In the genomic region with DNA sequence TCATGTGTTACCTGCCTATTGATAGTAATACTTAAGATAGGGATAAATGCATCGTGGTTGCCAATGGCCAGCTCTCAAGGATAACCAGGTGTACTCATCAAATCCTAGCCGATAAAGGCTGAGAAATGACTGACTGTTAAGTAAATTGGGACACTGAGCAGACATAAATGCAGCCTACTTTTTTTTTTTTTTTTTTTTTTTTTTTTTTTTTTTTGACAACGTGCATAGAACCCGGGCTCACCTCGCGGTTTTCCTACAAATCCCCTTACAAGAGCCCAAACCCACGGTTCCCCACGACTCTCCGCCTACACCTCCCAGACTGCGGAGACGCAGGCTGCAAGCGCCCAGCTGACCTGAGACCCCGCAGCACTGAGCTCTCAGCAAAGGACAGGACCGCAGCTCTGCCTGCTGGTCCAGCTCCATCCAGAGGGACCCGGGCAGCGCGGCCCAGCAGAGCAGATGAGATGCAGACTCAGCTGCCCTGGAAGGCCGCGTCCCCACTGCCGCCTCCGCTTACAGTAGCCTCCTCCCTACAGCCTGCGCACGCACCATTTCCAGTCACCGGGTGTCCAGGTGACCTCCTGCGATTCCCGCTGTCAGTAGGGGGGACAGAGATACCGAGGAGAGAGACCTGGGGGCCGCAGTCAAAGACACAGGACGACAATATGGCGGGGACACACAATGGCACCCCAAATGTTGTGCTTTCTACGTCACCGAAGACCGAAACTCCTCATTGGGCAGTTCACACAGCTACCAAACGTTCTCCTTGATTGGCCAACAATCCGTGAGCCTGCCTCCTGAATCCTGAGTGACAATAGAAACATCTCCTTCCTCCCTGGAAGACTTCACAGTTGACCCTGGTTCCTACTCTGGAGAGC, we compare ENCODE assay signal across 8 mouse cellular contexts. TPM values are rescaled to one million over a fixed set of nuclear protein-coding genes. Genes with fewer than 3 reads are reported as not detected.
A peak's percentile ranks its signal among the peaks of the same experiment; 100 is the strongest.
DNase-seq lines count a peak whose midpoint lies in the region; ATAC-seq and TF ChIP-seq lines count a peak whose summit lies in the region.

Zfp799 (minus strand) TSS at position 722 of the 878 bp plus-strand sequence.

- no peaks in the 10 kb centered on the region for H3K27me3 ChIP-seq in kidney, embryonic 14.5 days (ENCODE audit: control insufficient read depth, insufficient read depth, low read length)
- H3K27me3 ChIP-seq in limb, embryonic 15.5 days: no peaks in the 10 kb centered on the region

- H3K9ac ChIP-seq in kidney, embryonic 14.5 days (ENCODE audit: low read depth, low read length): peak within 1 kb of the TSS; percentile 95
- H3K9ac ChIP-seq in limb, embryonic 15.5 days: peak within 1 kb of the TSS; percentile 86

- peak within 1 kb of the TSS; percentile 87 for H3K4me3 ChIP-seq in bone marrow macrophage, adult 2 months (ENCODE audit: insufficient read depth, low read length)
- H3K4me3 ChIP-seq in embryonic fibroblast, embryonic 13.5 days (ENCODE audit: insufficient read depth, low read length): peak within 1 kb of the TSS; percentile 68
- H3K4me3 ChIP-seq in kidney, embryonic 14.5 days (ENCODE audit: low read length): peak within 1 kb of the TSS; percentile 81
- peak within 1 kb of the TSS; percentile 82 for H3K4me3 ChIP-seq in limb, embryonic 15.5 days

- TF ChIP-seq POLR2A in bone marrow macrophage, adult 2 months (IDR thresholded peaks at IDR 0.05; ENCODE audit: borderline replicate concordance, low read depth, low read length): no peak
- TF ChIP-seq POLR2A in embryonic fibroblast, embryonic 13.5 days (IDR thresholded peaks at IDR 0.05; ENCODE audit: low read depth, low read length): peak; percentile 84

- 0 out of 2 replicates have a peak within 1 kb of the TSS, but pooled peaks have one; percentile 10 for H3K27ac ChIP-seq in bone marrow macrophage, adult 2 months (ENCODE audit: insufficient read depth, low read depth, low read length)
- H3K27ac ChIP-seq in embryonic fibroblast, embryonic 13.5 days (ENCODE audit: insufficient read depth, low read length): no peak within 1 kb of the TSS
- H3K27ac ChIP-seq in kidney, embryonic 14.5 days (ENCODE audit: low read depth, low read length): peak within 1 kb of the TSS; percentile 47; the same call in 1 of the 2 replicates
- peak within 1 kb of the TSS; percentile 77 for H3K27ac ChIP-seq in limb, embryonic 15.5 days

- WGBS in kidney, embryonic 14.5 days: 2% methylated on average over 35 of the region's 35 CpGs
- 2% methylated on average over 35 of the region's 35 CpGs for WGBS in limb, embryonic 15.5 days

- no peak for TF ChIP-seq CTCF in bone marrow macrophage, adult 2 months (IDR thresholded peaks at IDR 0.05; ENCODE audit: low read depth, low read length)
- TF ChIP-seq CTCF in embryonic fibroblast, embryonic 13.5 days (IDR thresholded peaks at IDR 0.05; ENCODE audit: borderline replicate concordance, insufficient read depth, low read length): no peak

- DNase-seq in 416B (ENCODE audit: low read depth): peak; percentile 84
- DNase-seq in heart, adult 9 months (ENCODE audit: low spot score in 2 of 2): peak; percentile 78 to 87
- DNase-seq in monocyte, adult 2 months (ENCODE audit: low read depth in 1 of 2, low spot score in 2 of 2): peak; percentile 16 to 57
- DNase-seq in spleen, postnatal 36 days (ENCODE audit: low spot score in 2 of 2): peak; percentile 66 to 74

- no peaks in the 10 kb centered on the region for H3K9me3 ChIP-seq in kidney, embryonic 14.5 days (ENCODE audit: control insufficient read depth, low read length)
- no peaks in the 10 kb centered on the region for H3K9me3 ChIP-seq in limb, embryonic 15.5 days

- peak within 1 kb of the TSS; percentile 79 for H3K4me2 ChIP-seq in kidney, embryonic 14.5 days (replicated peaks; ENCODE audit: low read depth, low read length)
- H3K4me2 ChIP-seq in limb, embryonic 15.5 days: peak within 1 kb of the TSS; percentile 55

- H3K36me3 ChIP-seq in kidney, embryonic 14.5 days (ENCODE audit: control insufficient read depth, insufficient read depth, low read length): peaks cover 15% of the 10 kb centered on the region; the same call in 1 of the 2 replicates
- H3K36me3 ChIP-seq in limb, embryonic 15.5 days: peaks cover 18% of the 10 kb centered on the region

- peaks cover 7% of the 10 kb centered on the region; the same call in 1 of the 2 replicates for H3K4me1 ChIP-seq in bone marrow macrophage, adult 2 months (ENCODE audit: control insufficient read depth, insufficient read depth, low read length)
- peaks cover 2% of the 10 kb centered on the region; the same call in 1 of the 2 replicates for H3K4me1 ChIP-seq in embryonic fibroblast, embryonic 13.5 days (ENCODE audit: control insufficient read depth, insufficient read depth, low read length)
- peaks cover 6% of the 10 kb centered on the region; the same call in 1 of the 2 replicates for H3K4me1 ChIP-seq in kidney, embryonic 14.5 days (ENCODE audit: control insufficient read depth, insufficient read depth, low read length)
- peaks cover 4% of the 10 kb centered on the region; the same call in 1 of the 2 replicates for H3K4me1 ChIP-seq in limb, embryonic 15.5 days

- ATAC-seq in kidney, embryonic 14.5 days (ENCODE audit: low FRiP score, low TSS enrichment): peak; percentile 98
- ATAC-seq in limb, embryonic 15.5 days (ENCODE audit: insufficient number of reproducible peaks, low FRiP score, low TSS enrichment, low read depth): peak; percentile 97

RNA-seq across cellular contexts. Expression of gene Zfp799, which starts in this region (rescaled TPM):
- polyA plus RNA-seq in bone marrow macrophage, adult 2 months (2012; ENCODE audit: insufficient read depth, insufficient read length, missing spikeins): 9.2 and 9.6 TPM in 2 replicates
- 13.4 and 17.1 TPM in 2 replicates for polyA plus RNA-seq in embryonic fibroblast, embryonic 13.5 days (2011; ENCODE audit: insufficient read length, low read depth, missing spikeins)
- polyA plus RNA-seq in kidney, embryonic 14.5 days (2014; fragmentation: Nextera tagmentation; extraction: Ambion mirVana): 19.1 and 24.8 TPM in 2 replicates
- polyA plus RNA-seq in limb, embryonic 15.5 days (2015; fragmentation: Nextera tagmentation; extraction: Ambion mirVana): 14.0 and 15.0 TPM in 2 replicates
